Mouse (Mus musculus) frontal cortex, postnatal 14 days (tissue): ENCODE measurements at regions not wholly inside any gene's neighbourhood (a gene's known extent, or its start where the extent isn't known, plus 50 kb on each side); places are given as distances from the start of the nearest gene placed in this dataset.

Source experiments
- DNase-seq, 2 experiments: peaks; one replicate each; pipeline ENCODE4 v3.0.0; 2022; ENCODE audit warnings: low spot score in 2 of 2

- no peak for DNase-seq
Measured at GRCm38 (mm10) chr3:60138319-60138718, 56.6 kb downstream of the Sucnr1 start.

- no peak for DNase-seq
Measured at GRCm38 (mm10) chr3:60159865-60160264, 78.2 kb downstream of the Sucnr1 start.

GRCm38 (mm10) chr3:60167633-60168032, 86.0 kb downstream of the Sucnr1 start:
- DNase-seq = no peak

- DNase-seq = no peak
Measured at GRCm38 (mm10) chr3:60168135-60168926, 86.7 kb downstream of the Sucnr1 start.

GRCm38 (mm10) chr3:60169606-60170005, 87.9 kb downstream of the Sucnr1 start:
- no peak for DNase-seq

- no peak for DNase-seq
Measured at GRCm38 (mm10) chr3:60184481-60184880, 102.8 kb downstream of the Sucnr1 start.

- DNase-seq = no peak
Measured at GRCm38 (mm10) chr3:60196031-60196430, 114.4 kb downstream of the Sucnr1 start.

- DNase-seq = no peak
Measured at GRCm38 (mm10) chr3:60207936-60208335, 126.3 kb downstream of the Sucnr1 start.

GRCm38 (mm10) chr3:60218938-60219337, 137.3 kb downstream of the Sucnr1 start:
- DNase-seq = no peak

GRCm38 (mm10) chr3:60240664-60241063, 159.0 kb downstream of the Sucnr1 start:
- DNase-seq = no peak

- no peak for DNase-seq
Measured at GRCm38 (mm10) chr3:60266666-60267415, 185.2 kb downstream of the Sucnr1 start.

GRCm38 (mm10) chr3:60267416-60268174, 185.9 kb downstream of the Sucnr1 start:
- no peak for DNase-seq

- no peak for DNase-seq
Measured at GRCm38 (mm10) chr3:60270463-60270862, 188.8 kb downstream of the Sucnr1 start.

GRCm38 (mm10) chr3:60273744-60274143, 192.1 kb downstream of the Sucnr1 start:
- no peak for DNase-seq

GRCm38 (mm10) chr3:60275249-60275838, 193.7 kb downstream of the Sucnr1 start:
- DNase-seq = no peak

GRCm38 (mm10) chr3:60277791-60278190, 194.8 kb upstream of the Mbnl1 start:
- no peak for DNase-seq

- no peak for DNase-seq
Measured at GRCm38 (mm10) chr3:60281229-60281628, 191.4 kb upstream of the Mbnl1 start.

- no peak for DNase-seq
Measured at GRCm38 (mm10) chr3:60281959-60282495, 190.6 kb upstream of the Mbnl1 start.

GRCm38 (mm10) chr3:60292142-60292541, 180.5 kb upstream of the Mbnl1 start:
- DNase-seq = peak in 1 of 2 experiments; percentile 11

GRCm38 (mm10) chr3:60292940-60293339, 179.7 kb upstream of the Mbnl1 start:
- DNase-seq = no peak

GRCm38 (mm10) chr3:60305399-60305798, 167.2 kb upstream of the Mbnl1 start:
- no peak for DNase-seq

- DNase-seq = no peak
Measured at GRCm38 (mm10) chr3:60310402-60310801, 162.2 kb upstream of the Mbnl1 start.
